Mouse (Mus musculus): ENCODE results near the gene Tmem222.

Tmem222 gene

GRCm38 (mm10) chr4:133277104-133278026 lies at the start of gene Tmem222:
Tmem222 (minus strand) TSS chr4:133277792.
- peak; percentile 93 for DNase-seq (ENCODE audit: low spot score)

GRCm38 (mm10) chr4:133319667-133320066 lies 42.1 kb upstream of the Tmem222 start:
- no peak for DNase-seq (ENCODE audit: low spot score)

GRCm38 (mm10) chr4:133315991-133316390 lies 38.4 kb upstream of the Tmem222 start:
- DNase-seq (ENCODE audit: low spot score), result no peak

GRCm38 (mm10) chr4:133314896-133315295 lies 37.3 kb upstream of the Tmem222 start:
- no peak for DNase-seq (ENCODE audit: low spot score)

- DNase-seq (ENCODE audit: low spot score), result peak; percentile 78
Measured at GRCm38 (mm10) chr4:133309948-133310347, 32.4 kb upstream of the Tmem222 start.

GRCm38 (mm10) chr4:133307331-133307730 lies 29.7 kb upstream of the Tmem222 start:
- peak; percentile 67 for DNase-seq (ENCODE audit: low spot score)

GRCm38 (mm10) chr4:133305825-133306224 lies 28.2 kb upstream of the Tmem222 start:
- DNase-seq (ENCODE audit: low spot score), result no peak

- DNase-seq (ENCODE audit: low spot score), result no peak
Measured at GRCm38 (mm10) chr4:133304770-133305169, 27.2 kb upstream of the Tmem222 start.

- DNase-seq (ENCODE audit: low spot score), result no peak
Measured at GRCm38 (mm10) chr4:133302668-133303067, 25.1 kb upstream of the Tmem222 start.

GRCm38 (mm10) chr4:133301802-133302201 lies 24.2 kb upstream of the Tmem222 start:
- DNase-seq (ENCODE audit: low spot score), result peak; percentile 61

GRCm38 (mm10) chr4:133300421-133300820 lies 22.8 kb upstream of the Tmem222 start:
- DNase-seq (ENCODE audit: low spot score), result no peak

- DNase-seq (ENCODE audit: low spot score), result no peak
Measured at GRCm38 (mm10) chr4:133299701-133300100, 22.1 kb upstream of the Tmem222 start.

- DNase-seq (ENCODE audit: low spot score), result no peak
Measured at GRCm38 (mm10) chr4:133298516-133299365, 21.1 kb upstream of the Tmem222 start.

GRCm38 (mm10) chr4:133297801-133298238 lies 20.2 kb upstream of the Tmem222 start:
- peak; percentile 62 for DNase-seq (ENCODE audit: low spot score)

GRCm38 (mm10) chr4:133297360-133297759 lies 19.8 kb upstream of the Tmem222 start:
- no peak for DNase-seq (ENCODE audit: low spot score)

GRCm38 (mm10) chr4:133294084-133294483 lies 16.5 kb upstream of the Tmem222 start:
- no peak for DNase-seq (ENCODE audit: low spot score)

GRCm38 (mm10) chr4:133292901-133293843 lies 15.6 kb upstream of the Tmem222 start:
- DNase-seq (ENCODE audit: low spot score), result no peak

- DNase-seq (ENCODE audit: low spot score), result no peak
Measured at GRCm38 (mm10) chr4:133292405-133292804, 14.8 kb upstream of the Tmem222 start.

GRCm38 (mm10) chr4:133291255-133291654 lies 13.7 kb upstream of the Tmem222 start:
- peak; percentile 63 for DNase-seq (ENCODE audit: low spot score)

GRCm38 (mm10) chr4:133286476-133287077 lies 9.0 kb upstream of the Tmem222 start:
- DNase-seq (ENCODE audit: low spot score), result no peak

GRCm38 (mm10) chr4:133285950-133286349 lies 8.4 kb upstream of the Tmem222 start:
- peak; percentile 96 for DNase-seq (ENCODE audit: low spot score)
